Mouse (Mus musculus) myocyte (in vitro differentiated cells): ENCODE results near the gene Sult6b2.

ENCODE experiments used
- CEBPB ChIP-seq: IDR thresholded peaks from 2 replicates; pipeline ENCODE4 v1.6.1; 2011; ENCODE audit warnings: mild to moderate bottlenecking, moderate library complexity; ENCODE audit not compliant: poor library complexity, insufficient read depth, severe bottlenecking
- E2F4 ChIP-seq: IDR thresholded peaks from one replicate; pipeline ENCODE4 v1.6.1; 2011; ENCODE audit warnings: mild to moderate bottlenecking, control low read depth, moderate library complexity; ENCODE audit not compliant: insufficient read depth
- MYOG ChIP-seq, 3 experiments: IDR thresholded peaks; one replicate each; pipeline ENCODE4 v1.6.1; 2011; ENCODE audit warnings: control low read depth in 2 of 3, low read depth in 2 of 3, mild to moderate bottlenecking in 2 of 3; ENCODE audit not compliant: insufficient read length in 2 of 3, control insufficient read depth in 1 of 3, insufficient read depth in 1 of 3
- POLR2A ChIP-seq: IDR thresholded peaks from one replicate; pipeline ENCODE4 v1.6.1; 2011; ENCODE audit warnings: low read depth, mild to moderate bottlenecking, control low read depth, moderate library complexity; ENCODE audit not compliant: insufficient read length
- POLR2AphosphoS2 ChIP-seq: IDR thresholded peaks from one replicate; pipeline ENCODE4 v1.6.1; 2011; ENCODE audit warnings: low read depth, control low read depth; ENCODE audit not compliant: insufficient read length
- REST ChIP-seq: IDR thresholded peaks from one replicate; pipeline ENCODE4 v1.6.1; 2011; ENCODE audit warnings: mild to moderate bottlenecking, control low read depth, moderate library complexity; ENCODE audit not compliant: insufficient read depth, insufficient read length
- SRF ChIP-seq: IDR thresholded peaks from one replicate; pipeline ENCODE4 v1.6.1; 2011; ENCODE audit warnings: low read depth; ENCODE audit not compliant: control insufficient read depth, insufficient read length
- TCF12 ChIP-seq: IDR thresholded peaks from one replicate; pipeline ENCODE4 v1.6.1; 2011; ENCODE audit warnings: mild to moderate bottlenecking, control low read depth; ENCODE audit not compliant: poor library complexity, insufficient read depth, severe bottlenecking
- USF1 ChIP-seq: IDR thresholded peaks from one replicate; pipeline ENCODE4 v1.6.1; 2011; ENCODE audit warnings: low read depth, mild to moderate bottlenecking, control low read depth, moderate library complexity

DNA sequence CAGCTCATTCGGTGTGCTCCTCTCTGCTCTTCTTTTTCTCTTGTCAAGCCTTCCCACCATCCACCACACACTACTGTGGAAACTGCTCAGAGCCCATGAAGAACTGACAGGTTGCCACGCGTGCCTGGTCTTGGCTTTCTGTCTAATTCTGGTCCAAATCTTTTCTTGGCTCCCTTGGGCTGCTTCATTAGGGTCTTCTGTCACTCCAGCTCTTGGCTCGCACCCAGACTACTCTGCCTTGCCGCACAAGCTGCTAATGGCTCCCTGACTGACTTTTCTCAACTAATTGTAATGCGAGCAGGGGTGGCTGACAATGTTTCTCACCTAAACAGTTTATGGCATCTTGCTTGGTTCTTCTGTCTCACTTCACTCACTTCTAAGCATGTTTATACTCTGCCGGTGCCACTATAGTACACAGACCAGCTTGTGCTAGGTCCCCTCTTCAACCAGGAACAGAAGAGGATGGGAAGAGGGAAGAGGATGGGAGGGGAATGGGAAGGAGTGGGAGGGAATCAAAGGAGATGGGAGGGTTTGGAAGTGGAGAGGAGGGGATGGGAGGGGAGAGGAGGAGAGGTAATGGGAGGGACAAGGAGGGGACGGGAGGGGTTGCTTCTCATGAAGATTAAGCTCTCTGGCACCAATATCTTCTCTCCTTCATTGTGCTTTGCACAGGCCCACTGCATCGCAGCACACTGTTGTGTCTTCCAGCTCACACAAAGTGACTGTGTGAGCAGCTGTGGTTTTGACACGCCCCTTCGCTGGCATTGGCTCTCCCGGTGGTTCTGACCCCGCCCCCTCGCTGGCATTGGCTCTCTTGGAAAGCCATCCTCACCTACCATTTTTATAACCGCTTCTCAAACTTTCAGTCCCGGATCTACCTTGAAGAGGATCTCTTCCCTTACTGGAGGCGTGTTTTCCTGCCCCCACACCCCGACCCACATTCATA lies 16.0 kb downstream of the Sult6b2 start:
- TF ChIP-seq POLR2A (no peak), TCF12 (no peak), USF1 (no peak), MYOG (IDR thresholded peaks at IDR 0.05; ENCODE audit: control insufficient read depth in 1 of 3, insufficient read depth in 1 of 3, insufficient read length in 2 of 3, low read depth in 2 of 3) (no peak), POLR2AphosphoS2 (no peak), E2F4 (no peak), SRF (no peak), REST (no peak), CEBPB (no peak)
